Mouse (Mus musculus) intestine, embryonic 15.5 days (tissue): Measurements from ENCODE around the gene Aig1. TPM values are rescaled to one million over a fixed set of nuclear protein-coding genes. Genes with fewer than 3 reads are reported as not detected.

Experiments used
- ATAC-seq: fragments of 200-750 bp; cut with Nextera tagmentation; 2 replicates; pipeline ENCODE4 v1.8.0; 2017; ENCODE audit warnings: moderate TSS enrichment, moderate library complexity
- H3K27ac ChIP-seq: fragments of 300-500 bp; sonication (generic); 2 replicates; pipeline ENCODE4 v1.5.1; 2015; ENCODE audit warnings: mild to moderate bottlenecking, inconsistent platforms
- H3K27me3 ChIP-seq: fragments of 300-500 bp; sonication (generic); replicated peaks from 2 replicates; pipeline ENCODE4 v1.6.1; 2015; ENCODE audit warnings: inconsistent platforms
- H3K36me3 ChIP-seq: fragments of 300-500 bp; sonication (generic); 2 replicates; pipeline ENCODE4 v1.6.1; 2015; ENCODE audit warnings: inconsistent platforms
- H3K4me1 ChIP-seq: fragments of 300-500 bp; sonication (generic); replicated peaks from 2 replicates; pipeline ENCODE4 v1.6.1; 2015; ENCODE audit warnings: inconsistent platforms
- H3K4me2 ChIP-seq: fragments of 300-500 bp; sonication (generic); replicated peaks from 2 replicates; pipeline ENCODE4 v1.6.1; 2015; ENCODE audit warnings: mild to moderate bottlenecking, inconsistent platforms
- H3K4me3 ChIP-seq: fragments of 300-500 bp; sonication (generic); replicated peaks from 2 replicates; pipeline ENCODE4 v1.5.1; 2015; ENCODE audit warnings: inconsistent platforms
- H3K9ac ChIP-seq: fragments of 300-500 bp; sonication (generic); 2 replicates; pipeline ENCODE4 v1.6.1; 2015; ENCODE audit warnings: inconsistent platforms
- H3K9me3 ChIP-seq: fragments of 300-500 bp; sonication (generic); 2 replicates; pipeline ENCODE4 v1.6.1; 2016; ENCODE audit warnings: inconsistent platforms
- WGBS: fragments of 180-500 bp; shearing (Covaris S2); methylation state at CpG from one replicate; pipeline ENCODE4 v1.1.7; 2015; 5-methylcytosine and 5-hydroxymethylcytosine counted together
- polyA plus RNA-seq: library from polyadenylated mRNA; unstranded; fragments of >200 nt; fragmentation: Nextera tagmentation; extraction: Ambion mirVana; gene quantifications from 2 replicates; pipeline ENCODE4 v1.2.1, GENCODE M21; 2015

The Aig1 gene
- polyA plus RNA-seq, 1 experiment from 2014 or later, result 82.3 TPM

DNA sequence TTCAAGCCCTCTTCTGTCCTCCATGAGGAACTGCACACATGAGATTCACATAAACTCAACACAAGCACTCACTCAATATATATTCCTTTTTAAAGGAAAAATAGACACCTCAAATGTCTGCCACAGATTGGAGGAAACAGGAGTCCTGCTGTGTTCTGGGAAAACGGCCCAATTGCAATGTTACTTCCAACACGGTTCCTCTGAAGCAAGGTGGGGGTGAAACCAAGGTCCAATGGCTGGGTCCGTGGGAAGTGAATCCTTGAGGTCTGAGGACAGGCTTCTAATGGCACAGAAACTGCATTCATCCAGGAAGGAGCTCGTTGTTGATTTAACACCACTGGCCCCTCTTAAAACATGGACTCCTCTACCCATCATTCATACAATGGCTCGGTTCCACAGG lies 67.5 kb downstream of the Aig1 start:
- H3K27ac ChIP-seq, result no peak overlapping the region
- no peak overlapping the region for H3K4me2 ChIP-seq
- no peaks in the 10 kb centered on the region for H3K9me3 ChIP-seq
- ATAC-seq, result no peak
- H3K27me3 ChIP-seq, result no peaks in the 10 kb centered on the region
- H3K36me3 ChIP-seq, result no peaks in the 10 kb centered on the region
- no peak overlapping the region for H3K4me3 ChIP-seq
- no peaks in the 10 kb centered on the region for H3K4me1 ChIP-seq
- H3K9ac ChIP-seq, result no peak overlapping the region
- WGBS, result 87% methylated on average over 5 of the region's 5 CpGs

DNA sequence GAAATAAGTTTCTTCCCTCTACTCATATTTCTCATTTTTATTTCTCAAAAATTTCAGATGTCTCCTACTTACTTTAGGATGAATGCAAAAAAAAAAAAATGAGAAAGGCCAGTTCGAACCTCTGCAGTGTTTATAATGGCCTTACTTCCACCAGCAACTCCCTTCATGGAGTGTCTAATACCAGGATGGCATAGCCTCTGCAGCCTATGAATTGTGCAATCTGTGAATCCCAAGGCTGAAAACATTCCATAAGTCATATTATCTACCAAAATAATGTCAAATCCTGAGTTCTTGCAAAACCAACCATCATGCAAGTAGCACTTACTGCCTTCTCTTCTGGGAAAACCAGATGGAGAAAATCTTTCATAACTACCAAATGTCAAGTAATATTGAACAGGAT lies 75.3 kb downstream of the Aig1 start:
- WGBS, result 81% methylated on average over 1 of the region's 1 CpGs
- Histone ChIP-seq H3K27me3 (no peaks in the 10 kb centered on the region), H3K4me2 (no peak overlapping the region), H3K9me3 (no peaks in the 10 kb centered on the region), H3K27ac (no peak overlapping the region), H3K9ac (no peak overlapping the region), H3K36me3 (peaks cover 2% of the 10 kb centered on the region; the same call in 1 of the 2 replicates), H3K4me3 (no peak overlapping the region), H3K4me1 (no peaks in the 10 kb centered on the region)
- ATAC-seq, result no peak

DNA sequence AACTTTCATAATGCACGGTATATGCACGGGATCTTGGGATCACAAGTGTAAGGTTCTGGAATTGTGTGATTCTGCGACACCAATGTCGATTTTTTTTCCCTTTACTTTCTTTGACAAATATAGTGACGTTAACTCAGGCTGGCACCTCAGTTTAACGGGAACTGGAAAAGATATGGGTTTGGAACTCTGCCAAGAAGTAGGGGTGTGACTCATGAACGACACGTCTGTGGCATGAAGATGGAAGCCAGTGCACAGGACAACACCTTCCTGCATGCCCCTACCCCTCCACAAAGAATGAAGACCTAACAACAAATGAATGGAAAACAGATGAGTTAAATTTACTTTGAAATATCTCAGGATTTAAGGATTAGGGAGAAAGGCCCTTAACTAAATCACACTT lies 76.0 kb downstream of the Aig1 start:
- Histone ChIP-seq H3K36me3 (peaks cover 2% of the 10 kb centered on the region; the same call in 1 of the 2 replicates), H3K4me3 (no peak overlapping the region), H3K4me2 (no peak overlapping the region), H3K27ac (no peak overlapping the region), H3K27me3 (no peaks in the 10 kb centered on the region), H3K4me1 (no peaks in the 10 kb centered on the region), H3K9me3 (no peaks in the 10 kb centered on the region), H3K9ac (no peak overlapping the region)
- 62% methylated on average over 8 of the region's 8 CpGs for WGBS
- ATAC-seq, result no peak; the same call in 1 of the 2 replicates

DNA sequence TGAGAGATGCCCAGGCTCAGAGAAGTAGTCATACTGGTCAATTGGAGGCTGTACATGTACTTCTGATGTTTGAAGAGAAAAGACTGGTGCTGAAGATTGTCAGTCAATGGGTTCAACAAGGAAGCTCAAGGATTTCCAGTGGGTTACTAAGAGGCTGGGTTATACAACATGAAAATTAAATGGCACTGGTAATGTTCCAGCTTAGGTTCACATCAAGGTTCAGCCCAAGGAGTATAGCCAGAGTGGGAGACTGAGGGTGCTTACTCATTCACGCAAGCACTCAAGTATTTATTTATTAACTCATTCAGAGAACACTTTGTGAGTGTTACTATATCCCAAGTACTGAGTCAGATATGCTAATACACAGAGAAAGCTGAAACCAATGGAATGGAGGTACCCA lies 79.2 kb downstream of the Aig1 start:
- Histone ChIP-seq H3K4me3 (no peak overlapping the region), H3K4me1 (no peaks in the 10 kb centered on the region), H3K4me2 (no peak overlapping the region), H3K27me3 (no peaks in the 10 kb centered on the region), H3K36me3 (peaks cover under 1% of the 10 kb centered on the region; the same call in 1 of the 2 replicates), H3K27ac (no peak overlapping the region), H3K9me3 (no peaks in the 10 kb centered on the region), H3K9ac (no peak overlapping the region)
- no peak for ATAC-seq
- 93% methylated on average over 1 of the region's 1 CpGs for WGBS

DNA sequence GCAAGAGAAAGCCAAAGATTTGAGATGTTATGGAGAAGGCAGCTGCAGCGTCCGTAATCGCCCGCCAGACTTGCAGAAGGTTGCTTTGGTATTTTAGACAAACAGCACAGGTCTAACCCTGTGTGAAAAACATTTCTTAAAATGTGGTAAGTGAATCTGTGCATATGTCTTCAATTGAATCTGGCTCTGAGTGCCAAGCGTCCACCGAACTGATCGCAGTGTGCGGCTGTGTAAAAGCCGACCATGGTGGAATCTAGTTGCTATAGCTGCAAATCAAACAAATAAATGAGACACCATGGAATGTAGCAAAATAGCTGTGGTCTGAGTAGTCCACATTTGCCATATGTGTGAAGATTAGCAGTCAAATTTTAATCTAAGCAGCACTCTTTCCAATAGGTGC lies 80.7 kb downstream of the Aig1 start:
- Histone ChIP-seq H3K36me3 (no peaks in the 10 kb centered on the region), H3K4me1 (no peaks in the 10 kb centered on the region), H3K9ac (no peak overlapping the region), H3K27me3 (no peaks in the 10 kb centered on the region), H3K4me2 (no peak overlapping the region), H3K27ac (no peak overlapping the region), H3K4me3 (no peak overlapping the region), H3K9me3 (no peaks in the 10 kb centered on the region)
- WGBS, result 85% methylated on average over 9 of the region's 9 CpGs
- no peak for ATAC-seq

DNA sequence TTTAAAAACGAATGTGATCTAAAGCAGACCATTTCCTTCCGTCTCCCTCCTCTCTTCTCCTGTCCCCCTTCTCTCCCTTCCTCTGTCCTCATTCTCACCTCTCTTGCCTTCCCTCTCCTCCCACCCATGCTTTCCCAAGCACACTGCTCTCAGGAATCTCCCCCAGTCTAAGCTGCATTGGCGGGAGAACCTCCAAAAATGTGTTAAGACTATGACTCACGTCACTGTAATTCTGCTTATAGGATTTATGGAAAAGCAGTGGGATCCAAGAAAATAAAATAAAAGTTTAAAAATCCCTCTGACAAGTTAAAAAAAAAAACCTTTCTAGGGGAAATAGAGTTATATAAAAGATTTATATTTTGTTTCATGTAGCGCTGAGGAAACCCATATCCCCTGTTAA lies 86.0 kb downstream of the Aig1 start:
- 56% methylated on average over 5 of the region's 5 CpGs for WGBS
- Histone ChIP-seq H3K36me3 (no peaks in the 10 kb centered on the region), H3K27ac (no peak overlapping the region), H3K4me3 (no peak overlapping the region), H3K4me2 (no peak overlapping the region), H3K4me1 (no peaks in the 10 kb centered on the region), H3K9me3 (no peaks in the 10 kb centered on the region), H3K27me3 (no peaks in the 10 kb centered on the region), H3K9ac (no peak overlapping the region)
- ATAC-seq, result peak; percentile 63

DNA sequence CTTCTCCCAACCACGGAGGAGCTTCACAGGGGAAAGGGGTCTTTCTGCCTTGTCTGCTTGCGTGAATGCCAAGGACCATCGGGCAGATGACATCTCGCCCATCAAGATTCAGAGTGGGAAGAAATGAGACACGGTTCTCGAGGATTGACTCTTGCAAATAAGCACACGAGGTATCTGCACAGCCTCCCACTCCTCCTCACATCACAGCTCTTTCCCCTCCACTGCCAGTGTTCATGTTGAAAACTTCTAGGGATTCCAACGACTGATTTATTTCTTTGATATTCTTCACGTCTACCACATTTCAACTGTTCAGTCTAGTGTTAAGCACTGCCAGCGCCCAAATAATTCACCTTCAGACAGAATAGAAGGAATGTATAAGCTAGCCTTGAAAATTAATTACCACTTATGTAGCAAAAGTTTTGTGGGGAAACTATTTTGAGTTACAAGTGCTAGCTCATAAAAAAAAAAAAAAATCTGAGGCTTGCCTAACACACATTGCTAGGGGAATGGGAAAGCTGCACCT lies 86.5 kb downstream of the Aig1 start:
- Histone ChIP-seq H3K4me3 (no peak overlapping the region), H3K9me3 (no peaks in the 10 kb centered on the region), H3K4me1 (no peaks in the 10 kb centered on the region), H3K36me3 (no peaks in the 10 kb centered on the region), H3K27me3 (no peaks in the 10 kb centered on the region), H3K9ac (no peak overlapping the region), H3K4me2 (no peak overlapping the region), H3K27ac (no peak overlapping the region)
- ATAC-seq, result peak; percentile 41
- 77% methylated on average over 10 of the region's 10 CpGs for WGBS

DNA sequence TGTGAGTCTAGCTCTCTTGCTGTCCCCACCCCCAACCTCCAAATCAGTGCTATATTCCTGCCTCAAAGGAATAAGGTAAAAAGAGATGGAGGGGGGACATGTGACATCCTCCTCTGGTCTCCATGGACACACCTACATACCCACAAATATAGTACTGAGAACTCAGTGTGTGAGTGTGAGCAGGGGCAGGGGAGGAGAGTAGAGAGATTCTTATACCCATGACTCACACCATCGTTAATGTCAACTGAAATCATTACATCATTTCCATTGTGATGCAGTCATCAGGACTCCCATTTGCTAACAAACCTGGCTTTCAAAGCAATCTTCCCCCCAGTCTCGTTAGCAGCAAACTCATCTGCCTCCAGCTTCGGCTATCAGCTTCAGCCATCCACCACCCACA lies 92.8 kb downstream of the Aig1 start:
- ATAC-seq, result no peak
- Histone ChIP-seq H3K36me3 (no peaks in the 10 kb centered on the region), H3K4me3 (no peak overlapping the region), H3K4me2 (no peak overlapping the region), H3K27me3 (no peaks in the 10 kb centered on the region), H3K9me3 (no peaks in the 10 kb centered on the region), H3K27ac (no peak overlapping the region), H3K9ac (no peak overlapping the region), H3K4me1 (no peaks in the 10 kb centered on the region)
- 84% methylated on average over 3 of the region's 3 CpGs for WGBS

DNA sequence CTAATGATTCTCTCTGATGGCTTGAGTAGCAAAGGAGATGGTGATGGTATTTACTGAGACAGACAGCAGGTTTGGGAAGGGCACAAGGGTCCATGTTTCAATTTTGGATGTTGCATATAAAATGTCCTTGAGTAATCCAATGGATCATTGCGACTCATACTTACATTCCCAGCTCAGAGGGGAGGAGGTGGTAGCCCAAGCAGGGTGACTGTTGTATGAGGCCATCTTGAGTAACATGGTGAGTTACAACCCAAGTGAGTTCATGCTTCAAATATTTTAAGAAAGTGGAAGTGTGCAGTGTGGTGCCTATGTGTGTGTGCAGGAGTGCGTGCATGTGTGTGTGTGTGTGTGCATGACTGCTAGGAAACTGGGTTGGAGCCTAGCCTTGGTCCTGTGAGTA lies 93.4 kb downstream of the Aig1 start:
- no peaks in the 10 kb centered on the region for H3K36me3 ChIP-seq
- no peak overlapping the region for H3K4me3 ChIP-seq
- no peak overlapping the region for H3K9ac ChIP-seq
- H3K9me3 ChIP-seq, result no peaks in the 10 kb centered on the region
- WGBS, result 92% methylated on average over 2 of the region's 2 CpGs
- H3K27me3 ChIP-seq, result no peaks in the 10 kb centered on the region
- no peak for ATAC-seq
- no peaks in the 10 kb centered on the region for H3K4me1 ChIP-seq
- no peak overlapping the region for H3K27ac ChIP-seq
- no peak overlapping the region for H3K4me2 ChIP-seq

DNA sequence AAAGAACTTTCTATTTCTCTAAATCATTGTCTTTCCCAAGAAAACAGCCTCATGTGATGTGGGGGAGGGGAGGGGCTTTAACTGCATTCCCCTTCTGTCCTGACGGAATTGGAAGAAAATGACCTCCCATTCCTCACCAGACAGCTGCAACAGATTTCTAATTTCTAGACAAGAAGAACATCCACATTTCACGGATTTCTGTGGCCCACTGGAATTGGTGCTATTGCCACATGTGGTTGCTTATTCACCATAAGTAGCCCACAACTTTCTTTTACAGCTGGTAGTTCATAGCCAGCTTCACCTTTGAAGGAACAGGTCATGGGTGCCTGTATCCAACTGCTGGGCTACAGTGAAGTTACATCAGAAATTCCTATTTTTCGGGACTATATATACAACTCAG lies 93.9 kb downstream of the Aig1 start:
- Histone ChIP-seq H3K4me3 (no peak overlapping the region), H3K27me3 (no peaks in the 10 kb centered on the region), H3K4me1 (no peaks in the 10 kb centered on the region), H3K4me2 (no peak overlapping the region), H3K9ac (no peak overlapping the region), H3K9me3 (no peaks in the 10 kb centered on the region), H3K36me3 (no peaks in the 10 kb centered on the region), H3K27ac (no peak overlapping the region)
- 83% methylated on average over 3 of the region's 3 CpGs for whole genome bisulfite sequencing
- ATAC-seq, result no peak

DNA sequence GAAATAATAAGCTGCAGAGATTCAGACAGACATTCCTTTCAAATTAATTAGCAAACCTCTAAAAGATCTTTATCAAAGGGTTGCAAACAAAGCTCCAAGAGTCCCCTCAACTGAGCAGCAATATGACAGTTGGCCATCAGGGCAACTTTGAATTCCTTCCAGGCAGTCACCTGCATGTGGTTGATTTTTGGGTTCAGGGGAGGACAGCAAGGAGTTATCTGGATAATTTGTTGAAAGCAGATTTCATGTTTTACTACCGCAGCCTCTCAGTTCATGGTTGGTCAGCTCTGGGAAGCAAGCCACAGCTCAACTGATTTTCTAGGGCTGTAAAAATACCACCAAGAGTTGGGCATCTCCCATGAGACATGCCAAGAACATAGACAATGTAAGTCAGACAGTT lies 98.1 kb downstream of the Aig1 start:
- ATAC-seq, result no peak
- no peak overlapping the region for H3K4me3 ChIP-seq
- 97% methylated on average over 1 of the region's 1 CpGs for WGBS
- H3K4me2 ChIP-seq, result no peak overlapping the region
- no peaks in the 10 kb centered on the region for H3K36me3 ChIP-seq
- H3K27me3 ChIP-seq, result no peaks in the 10 kb centered on the region
- no peaks in the 10 kb centered on the region for H3K4me1 ChIP-seq
- H3K9me3 ChIP-seq, result no peaks in the 10 kb centered on the region
- H3K27ac ChIP-seq, result no peak overlapping the region
- no peak overlapping the region for H3K9ac ChIP-seq

DNA sequence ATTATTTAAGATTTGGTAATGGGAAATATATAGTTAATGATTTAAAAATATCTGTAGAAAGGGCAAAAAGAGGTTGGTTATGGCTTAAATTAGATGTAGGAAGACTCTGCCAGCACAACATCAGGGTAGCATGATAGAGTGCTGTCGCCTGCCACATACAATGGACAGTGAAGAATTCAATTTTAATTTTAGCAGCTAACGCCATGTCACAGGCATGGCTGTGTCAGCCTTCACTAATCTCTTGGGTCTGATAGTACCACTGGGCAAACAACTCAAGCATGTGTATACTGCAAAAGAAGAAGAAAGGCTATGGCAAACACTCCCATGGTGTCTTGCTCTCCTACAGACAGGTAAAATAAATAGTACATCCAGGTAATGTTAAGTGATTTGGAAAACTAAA lies 99.0 kb downstream of the Aig1 start:
- Histone ChIP-seq H3K27ac (no peak overlapping the region), H3K4me1 (no peaks in the 10 kb centered on the region), H3K36me3 (no peaks in the 10 kb centered on the region), H3K9me3 (no peaks in the 10 kb centered on the region), H3K9ac (no peak overlapping the region), H3K4me3 (no peak overlapping the region), H3K4me2 (no peak overlapping the region), H3K27me3 (no peaks in the 10 kb centered on the region)
- 86% methylated on average over 2 of the region's 2 CpGs for WGBS
- ATAC-seq, result no peak

DNA sequence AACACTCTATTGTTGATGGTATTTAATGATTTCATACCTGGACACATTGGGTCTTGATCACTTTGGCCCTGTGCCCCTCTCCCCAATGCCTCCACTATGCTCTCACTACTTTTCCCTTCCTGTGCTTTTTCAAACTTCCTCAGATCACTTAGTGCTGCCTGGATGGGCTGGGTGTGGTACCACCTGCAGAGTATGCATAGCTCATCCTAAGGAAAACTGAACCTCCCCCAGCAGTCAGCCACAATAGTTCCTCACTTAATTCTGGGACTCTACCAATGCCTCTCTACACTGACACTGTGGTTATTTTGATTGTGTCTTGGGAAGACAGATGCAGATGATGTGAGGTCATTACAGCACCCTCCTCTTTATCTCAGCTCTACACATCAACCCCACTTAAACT lies 99.9 kb downstream of the Aig1 start:
- no peak for ATAC-seq
- no peak overlapping the region for H3K9ac ChIP-seq
- no peak overlapping the region for H3K27ac ChIP-seq
- no peak overlapping the region for H3K4me2 ChIP-seq
- no peak overlapping the region for H3K4me3 ChIP-seq
- H3K36me3 ChIP-seq, result no peaks in the 10 kb centered on the region
- no peaks in the 10 kb centered on the region for H3K9me3 ChIP-seq
- H3K4me1 ChIP-seq, result no peaks in the 10 kb centered on the region
- H3K27me3 ChIP-seq, result no peaks in the 10 kb centered on the region

DNA sequence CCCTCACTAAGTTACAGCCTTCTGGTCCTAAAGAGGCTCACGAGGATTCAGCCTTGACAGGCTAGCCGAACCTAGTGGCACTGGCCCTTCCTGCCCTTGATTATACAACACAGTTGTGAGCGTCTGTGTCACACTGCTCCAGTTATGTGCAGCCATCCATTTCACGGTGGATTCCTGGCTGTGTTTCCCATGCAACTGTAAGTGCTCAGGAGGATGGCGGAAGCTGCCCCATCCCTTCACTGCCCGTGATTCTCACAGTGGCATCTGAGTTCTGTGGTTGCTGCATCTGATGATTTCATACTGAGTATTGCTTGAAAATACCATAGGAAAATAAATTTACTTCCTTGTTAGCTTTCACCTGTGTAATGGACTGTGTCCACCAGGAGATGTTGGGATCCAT lies 101.7 kb downstream of the Aig1 start:
- ATAC-seq, result no peak
- Histone ChIP-seq H3K36me3 (no peaks in the 10 kb centered on the region), H3K9ac (no peak overlapping the region), H3K4me3 (no peak overlapping the region), H3K9me3 (no peaks in the 10 kb centered on the region), H3K27me3 (no peaks in the 10 kb centered on the region), H3K4me2 (no peak overlapping the region), H3K4me1 (no peaks in the 10 kb centered on the region), H3K27ac (no peak overlapping the region)
- WGBS, result 88% methylated on average over 6 of the region's 6 CpGs
